Mouse (Mus musculus) spleen, postnatal 14 days (tissue): ENCODE results near the gene 2310030G06Rik.

ENCODE experiments used
- DNase-seq, 2 experiments: peaks; one replicate each; pipeline ENCODE4 v3.0.0; 2021 to 2022; ENCODE audit warnings: low spot score in 2 of 2

Gene 2310030G06Rik

DNA sequence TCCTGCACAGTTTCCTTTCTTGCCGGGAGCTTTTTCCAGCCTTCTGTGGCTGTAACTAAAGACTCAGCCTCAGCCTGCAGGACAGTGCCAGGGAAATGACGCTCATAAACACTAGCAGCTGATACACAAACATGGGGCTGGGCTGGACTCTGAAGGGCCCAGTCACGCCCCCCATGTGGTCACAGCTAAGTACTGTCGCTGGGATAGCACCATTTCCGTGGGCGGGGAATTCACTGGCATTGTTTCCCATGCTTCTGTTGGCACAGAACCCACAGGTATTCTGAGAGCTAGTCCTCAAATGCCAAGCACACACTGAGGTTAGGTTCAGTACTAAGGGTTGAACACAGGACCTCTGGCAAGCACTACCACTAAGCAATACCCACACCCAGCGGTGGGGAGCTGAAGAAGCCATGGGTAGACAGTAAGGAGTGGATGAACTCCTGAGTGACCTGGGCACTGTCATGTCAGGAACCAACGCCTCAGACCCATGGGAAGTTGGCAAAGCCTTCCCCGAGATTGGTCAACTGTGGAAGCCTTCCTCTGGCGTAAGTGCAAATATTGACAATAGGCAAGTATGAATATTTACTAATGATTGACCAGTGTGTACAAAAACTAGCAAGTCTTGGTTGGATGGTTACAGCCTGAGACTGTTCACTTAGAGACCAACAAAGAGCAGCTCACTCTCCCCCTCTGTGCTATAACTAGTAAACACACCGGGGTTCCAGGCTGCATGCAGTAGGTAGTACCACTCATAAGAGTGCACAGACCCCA is 45.2 kb downstream of the 2310030G06Rik start:
- DNase-seq: no peak

DNA sequence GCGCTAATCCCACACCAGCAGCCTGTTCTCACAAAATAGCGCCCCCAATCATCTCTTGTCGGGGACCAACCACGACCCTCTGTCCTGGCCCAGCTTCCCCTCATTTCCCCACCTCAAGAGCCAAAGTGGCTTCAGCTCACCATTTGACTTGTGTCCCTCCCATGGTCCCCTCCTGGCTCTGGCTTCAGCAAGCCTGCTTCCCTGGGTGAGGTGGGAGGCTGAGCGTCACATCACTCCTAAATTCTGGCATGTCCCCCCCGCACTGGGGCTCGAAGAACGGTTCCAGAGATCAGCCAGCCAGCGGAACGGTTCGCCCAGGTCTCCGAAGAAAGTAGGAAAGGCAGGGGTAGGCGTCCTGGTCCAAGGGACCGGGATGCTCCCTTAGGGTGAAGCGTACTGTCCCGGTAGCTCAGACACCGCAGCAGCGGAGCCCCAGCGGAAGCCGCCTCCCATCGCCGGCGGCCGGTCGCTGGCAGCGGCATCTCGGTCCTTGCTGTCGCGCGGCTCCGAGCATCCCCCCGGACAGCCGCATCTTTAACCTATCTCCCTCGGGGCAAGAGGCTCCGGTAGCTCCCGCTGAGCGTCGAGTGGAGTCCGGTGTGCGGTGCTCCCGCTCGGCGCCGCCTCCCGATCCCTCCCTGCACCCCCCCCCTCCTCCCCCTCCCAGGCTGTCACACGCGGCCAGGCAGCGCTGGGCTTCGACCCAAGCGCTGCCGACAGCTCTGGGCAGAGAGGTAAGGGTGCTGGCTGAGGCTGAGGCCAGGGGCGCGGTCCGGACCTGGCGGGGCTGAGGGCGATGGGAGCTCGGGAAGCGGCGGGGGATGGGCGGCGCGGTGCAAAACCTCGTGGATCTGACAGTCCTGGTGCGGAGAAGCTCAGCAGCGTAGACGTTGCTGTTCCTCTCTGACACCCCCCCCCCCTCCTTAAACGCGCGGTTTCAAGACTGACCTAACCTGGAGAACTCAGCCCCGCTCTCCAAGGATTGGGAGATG is 47.6 kb downstream of the 2310030G06Rik start:
- no peak for DNase-seq

DNA sequence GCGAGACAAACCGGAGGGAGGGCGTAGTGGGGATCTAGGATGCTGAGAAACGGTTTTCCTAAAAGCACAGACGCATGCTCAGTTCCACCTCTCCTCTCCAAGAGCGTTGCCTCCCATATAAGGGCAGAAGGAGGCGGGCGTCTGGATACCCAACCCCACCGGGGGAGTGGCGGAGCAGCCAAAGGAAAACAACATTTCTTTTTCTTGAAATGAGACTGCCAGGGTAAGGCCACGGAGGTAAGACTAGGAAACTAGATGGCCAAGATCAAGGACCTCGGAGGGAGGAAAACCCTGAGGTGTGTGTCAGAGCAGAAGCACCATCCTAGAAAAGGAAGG is 48.7 kb downstream of the 2310030G06Rik start:
- no peak for DNase-seq

DNA sequence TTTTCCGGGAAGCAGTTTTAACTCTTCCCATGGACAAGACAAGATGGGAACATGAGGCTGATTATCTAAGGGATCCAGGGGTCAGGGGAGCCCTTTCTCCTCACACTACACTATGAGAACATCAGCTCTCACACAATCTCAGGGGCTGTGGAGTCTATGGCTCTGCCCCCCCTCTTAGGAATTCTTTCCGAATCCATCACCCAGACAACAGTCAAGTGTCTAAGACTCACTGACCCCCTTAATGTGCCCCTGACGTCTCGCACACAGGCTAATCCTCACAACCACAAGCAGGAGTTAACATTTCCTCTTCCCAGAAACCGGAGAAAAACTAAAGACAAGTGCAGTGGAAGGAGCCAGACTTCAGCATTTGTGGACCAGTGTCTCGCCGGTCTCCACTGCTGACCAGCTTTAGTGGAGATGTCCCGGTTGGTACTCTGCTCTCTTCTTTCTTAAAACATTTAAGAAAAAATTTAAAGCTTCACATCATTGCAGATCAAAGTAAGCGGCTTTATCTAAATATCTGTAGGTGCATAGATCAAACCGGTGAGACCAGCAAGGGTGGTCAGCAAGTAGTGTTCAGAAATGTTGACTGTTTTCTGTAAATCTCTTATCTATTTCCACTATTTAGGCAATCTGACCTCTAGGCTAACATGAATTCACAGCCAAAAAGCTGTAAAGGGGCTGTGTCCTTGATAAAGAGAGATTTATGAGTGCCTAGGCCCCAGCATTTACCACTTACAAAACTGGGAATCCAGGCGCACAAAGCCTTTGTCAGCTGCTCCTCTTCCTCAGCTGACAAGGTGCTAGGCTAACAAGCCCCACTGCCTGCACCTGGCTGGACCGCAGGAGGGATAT is 49.3 kb downstream of the 2310030G06Rik start:
- no peak for DNase-seq

DNA sequence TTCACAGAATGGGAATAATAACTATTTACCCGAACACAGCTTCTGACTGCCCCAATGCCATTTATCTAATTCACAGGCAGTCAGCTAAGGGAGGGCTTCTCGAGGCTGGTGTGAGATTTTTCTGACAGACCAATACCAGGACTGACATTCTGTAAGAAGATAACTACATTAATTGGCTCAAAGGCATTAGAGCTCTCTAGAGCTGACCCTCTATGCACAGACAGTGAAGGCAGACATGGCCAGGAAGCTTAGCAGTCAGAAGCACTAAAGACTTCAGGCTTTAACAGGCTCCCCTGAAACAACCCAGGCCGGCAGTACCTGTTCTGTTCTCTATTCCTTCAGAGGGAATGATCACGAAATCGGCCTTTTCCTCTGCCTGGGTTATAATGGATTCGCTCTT is 51.2 kb downstream of the 2310030G06Rik start:
- DNase-seq: no peak

DNA sequence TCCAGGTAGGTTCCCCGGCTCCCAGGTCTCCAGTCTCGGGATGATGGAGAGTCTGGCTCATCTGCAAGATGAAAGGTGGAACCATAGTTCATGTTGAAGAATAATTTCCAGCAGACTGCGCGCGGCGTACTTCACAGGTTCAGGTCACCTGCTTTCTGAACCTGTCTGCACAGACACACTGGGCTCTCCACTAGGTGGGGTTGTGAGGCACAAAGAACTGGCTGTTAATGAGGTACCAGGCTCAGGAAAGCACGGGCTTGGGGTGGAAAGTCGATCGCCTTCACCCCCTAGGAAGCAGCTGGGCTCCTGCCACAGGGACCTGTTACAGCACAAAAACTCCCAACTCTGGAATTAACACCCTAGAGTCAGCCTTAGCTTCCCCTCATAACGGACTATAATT is 52.7 kb downstream of the 2310030G06Rik start:
- DNase-seq: peak in 1 of 2 experiments; percentile 19

DNA sequence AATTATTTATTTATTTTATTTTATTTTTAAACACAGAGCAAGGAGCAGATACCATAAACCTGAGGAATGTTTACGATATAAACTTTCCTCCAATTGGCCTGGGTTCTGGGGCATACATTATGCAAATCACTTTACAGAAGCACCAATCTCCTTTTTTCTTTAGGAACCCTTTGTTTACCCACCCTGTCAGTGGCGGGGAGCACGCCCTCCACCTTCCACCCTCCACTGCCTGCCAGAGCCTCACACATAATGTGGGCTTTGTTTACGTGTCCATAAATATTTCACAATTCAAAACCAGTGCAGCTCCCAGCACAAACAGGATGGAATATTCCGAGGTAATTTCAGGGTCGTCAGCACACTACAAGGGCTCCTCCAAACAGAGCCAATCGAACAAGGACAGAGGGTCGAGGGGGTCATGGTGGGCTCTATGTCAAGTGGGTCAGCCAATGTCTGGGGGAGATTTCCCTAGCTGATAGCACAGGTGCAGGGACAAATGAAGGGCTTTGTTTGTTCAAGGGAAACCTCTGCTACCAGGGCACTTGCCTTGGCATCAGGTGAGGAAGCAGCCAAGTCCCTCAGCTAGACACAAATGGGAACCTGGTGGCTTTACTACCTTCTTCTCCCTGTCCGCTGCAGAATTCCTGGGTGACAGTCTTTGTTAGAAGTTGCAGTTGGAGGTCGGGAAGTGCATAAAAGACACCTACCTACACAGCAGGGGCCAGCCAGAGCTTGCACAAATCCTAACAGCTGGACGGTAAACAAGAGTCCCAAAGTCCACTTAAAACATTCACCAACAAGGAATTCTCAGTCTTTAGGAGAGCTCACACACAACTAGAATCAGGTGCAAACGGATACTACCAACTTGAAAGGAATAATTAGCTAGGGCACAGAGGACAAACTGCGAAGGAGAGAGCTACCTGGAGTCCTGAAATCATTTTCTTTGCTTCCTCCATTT is 53.4 kb downstream of the 2310030G06Rik start:
- no peak for DNase-seq
